Mouse (Mus musculus): ENCODE data around the gene Ints14.

- TF ChIP-seq CTCF (IDR thresholded peaks at IDR 0.05; ENCODE audit: extremely low read depth, insufficient read depth, insufficient read length, insufficient replicate concordance) (no peak), POLR2A (IDR thresholded peaks at IDR 0.05; ENCODE audit: low read depth, low read length) (no peak)
Observed at GRCm38 (mm10) chr9:64939281-64939680, 21.4 kb upstream of the Ints14 start.

Data from spleen, adult 2 months (tissue).